In genomic region chr4:53262466-53262865, GRCm38 (mm10) we compare ENCODE assay signal across 18 mouse cellular contexts.
"Had no signal": no experiment of that assay in that cellular context is flagged by ENCODE, and none has a peak within 500 bp of the region (broad histone marks: within the 10 kb centered on the region; RNA-seq: fewer than 3 reads in every experiment).

No protein-coding gene starts in this region.

- H3K9ac ChIP-seq: liver, embryonic 15.5 days; lung, embryonic 15.5 days; midbrain, embryonic 13.5 days; midbrain, embryonic 15.5 days; neural tube, embryonic 12.5 days; stomach, embryonic 15.5 days had no signal

- H3K9me3 ChIP-seq: liver, embryonic 15.5 days; lung, embryonic 15.5 days; midbrain, embryonic 13.5 days; midbrain, embryonic 15.5 days; neural tube, embryonic 12.5 days; stomach, embryonic 15.5 days had no signal

- H3K36me3 ChIP-seq: liver, embryonic 15.5 days; lung, embryonic 15.5 days; midbrain, embryonic 13.5 days; midbrain, embryonic 15.5 days; neural tube, embryonic 12.5 days; stomach, embryonic 15.5 days had no signal

- H3K4me2 ChIP-seq: liver, embryonic 15.5 days; lung, embryonic 15.5 days; midbrain, embryonic 11.5 days; midbrain, embryonic 13.5 days; midbrain, embryonic 15.5 days; neural tube, embryonic 12.5 days; stomach, embryonic 15.5 days had no signal

- H3K27me3 ChIP-seq: liver, embryonic 15.5 days; lung, embryonic 15.5 days; midbrain, embryonic 13.5 days; midbrain, embryonic 15.5 days; neural tube, embryonic 12.5 days; stomach, embryonic 15.5 days had no signal

- H3K4me1 ChIP-seq: megakaryocyte, embryonic 14.5 days had no signal

- DNase-seq: lung, adult 2 months; lung, postnatal 14 days; lung, postnatal 36 days; right cerebral cortex, postnatal 14 days; thymus, adult 2 months; thymus, postnatal 25 days; thymus, postnatal 4 days had no signal

- H3K27ac ChIP-seq: liver, embryonic 15.5 days; lung, embryonic 15.5 days; macrophage; midbrain, embryonic 13.5 days; midbrain, embryonic 15.5 days; neural tube, embryonic 12.5 days; stomach, embryonic 15.5 days; stomach, postnatal 0 days had no signal

- H3K4me3 ChIP-seq: liver, embryonic 15.5 days; lung, embryonic 15.5 days; megakaryocyte, embryonic 14.5 days; midbrain, embryonic 13.5 days; midbrain, embryonic 15.5 days; neural tube, embryonic 12.5 days; stomach, embryonic 15.5 days had no signal

- ATAC-seq: lung, postnatal 0 days; midbrain, embryonic 13.5 days; midbrain, embryonic 15.5 days had no signal
